Mouse (Mus musculus) intestine, embryonic 14.5 days (tissue): ENCODE data around the gene 1700017B05Rik. TPM values are rescaled to one million over a fixed set of nuclear protein-coding genes. Genes with fewer than 3 reads are reported as not detected.

ENCODE experiments used
- ATAC-seq: fragments of 200-750 bp; cut with Nextera tagmentation; replicated peaks from 2 replicates; pipeline ENCODE4 v1.8.0; 2017; ENCODE audit warnings: low read depth, moderate number of reproducible peaks, moderate TSS enrichment, moderate library complexity; ENCODE audit not compliant: low FRiP score, low TSS enrichment
- DNase-seq: peaks from one replicate; pipeline ENCODE4 v3.0.0-alpha.2; 2018; ENCODE audit warnings: low spot score
- H3K27ac ChIP-seq: fragments of 300-500 bp; sonication (generic); 2 replicates; pipeline ENCODE4 v1.5.1; 2014; ENCODE audit warnings: low read depth, mild to moderate bottlenecking, control low read depth
- H3K27me3 ChIP-seq: fragments of 300-500 bp; sonication (generic); replicated peaks from 2 replicates; pipeline ENCODE4 v1.6.1; 2014; ENCODE audit warnings: low read length, control low read depth; ENCODE audit not compliant: control insufficient read depth, insufficient read depth
- H3K36me3 ChIP-seq: fragments of 300-500 bp; sonication (generic); 2 replicates; pipeline ENCODE4 v1.6.1; 2014; ENCODE audit warnings: low read length, control low read depth; ENCODE audit not compliant: control insufficient read depth, insufficient read depth
- H3K4me1 ChIP-seq: fragments of 300-500 bp; sonication (generic); replicated peaks from 2 replicates; pipeline ENCODE4 v1.6.1; 2014; ENCODE audit warnings: low read length, control low read depth, mixed read lengths; ENCODE audit not compliant: control insufficient read depth, insufficient read depth
- H3K4me2 ChIP-seq: fragments of 300-500 bp; sonication (generic); 2 replicates; pipeline ENCODE4 v1.6.1; 2014; ENCODE audit warnings: low read length
- H3K4me3 ChIP-seq: fragments of 300-500 bp; sonication (generic); 2 replicates; pipeline ENCODE4 v1.5.1; 2014; ENCODE audit warnings: low read depth, low read length, control low read depth, mixed read lengths
- H3K9ac ChIP-seq: fragments of 300-500 bp; sonication (generic); 2 replicates; pipeline ENCODE4 v1.6.1; 2014; ENCODE audit warnings: mild to moderate bottlenecking, low read length
- H3K9me3 ChIP-seq: fragments of 300-500 bp; sonication (generic); 2 replicates; pipeline ENCODE4 v1.6.1; 2016; ENCODE audit warnings: low read length, control low read depth; ENCODE audit not compliant: control insufficient read depth
- WGBS: fragments of 180-500 bp; shearing (Covaris S2); extraction: QIAGEN DNeasy Blood & Tissue Kit; methylation state at CpG from one replicate; pipeline ENCODE4 v1.1.7; 2014; 5-methylcytosine and 5-hydroxymethylcytosine counted together
- polyA plus RNA-seq: library from polyadenylated mRNA; unstranded; fragments of >200 nt; fragmentation: Nextera tagmentation; extraction: Ambion mirVana; gene quantifications from 2 replicates; pipeline ENCODE4 v1.2.1, GENCODE M21; 2014

1700017B05Rik gene
- polyA plus RNA-seq, 1 experiment from 2014 or later: 41.2 TPM

GRCm38 (mm10) chr9:57259736-57260135 is 2.7 kb downstream of the 1700017B05Rik start:
- no peaks in the 10 kb centered on the region for H3K27me3 ChIP-seq
- 0 out of 2 replicates have a peak overlapping the region, but pooled peaks have one; percentile 18 for H3K27ac ChIP-seq
- WGBS: under 1% methylated on average over 3 of the region's 3 CpGs
- no peak for ATAC-seq
- peak; percentile 97 for DNase-seq
- peaks cover 42% of the 10 kb centered on the region for H3K36me3 ChIP-seq
- no peak overlapping the region for H3K9ac ChIP-seq
- H3K9me3 ChIP-seq: no peaks in the 10 kb centered on the region
- H3K4me2 ChIP-seq: peak overlapping the region; percentile 89
- H3K4me1 ChIP-seq: peaks cover 22% of the 10 kb centered on the region
- no peak overlapping the region for H3K4me3 ChIP-seq

- H3K4me1 ChIP-seq: peaks cover 17% of the 10 kb centered on the region
Measured at GRCm38 (mm10) chr9:57257627-57258026, 4.8 kb downstream of the 1700017B05Rik start.

GRCm38 (mm10) chr9:57256861-57257260 is 5.6 kb downstream of the 1700017B05Rik start:
- H3K4me1 ChIP-seq: peaks cover 16% of the 10 kb centered on the region
- no peak overlapping the region for H3K4me3 ChIP-seq
- DNase-seq: no peak
- no peak overlapping the region for H3K4me2 ChIP-seq
- H3K36me3 ChIP-seq: peaks cover 71% of the 10 kb centered on the region
- H3K27me3 ChIP-seq: no peaks in the 10 kb centered on the region
- H3K9ac ChIP-seq: no peak overlapping the region
- WGBS: 92% methylated on average over 11 of the region's 11 CpGs
- ATAC-seq: no peak
- no peak overlapping the region for H3K27ac ChIP-seq
- H3K9me3 ChIP-seq: no peaks in the 10 kb centered on the region

More at GRCm38 (mm10) chr9:57257627-57258026, 4.8 kb downstream of the 1700017B05Rik start:
- no peak for DNase-seq
- no peak overlapping the region for H3K4me3 ChIP-seq
- no peak for ATAC-seq
- H3K9ac ChIP-seq: no peak overlapping the region
- peaks cover 64% of the 10 kb centered on the region for H3K36me3 ChIP-seq
- no peaks in the 10 kb centered on the region for H3K27me3 ChIP-seq
- WGBS: 90% methylated on average over 9 of the region's 9 CpGs
- H3K9me3 ChIP-seq: no peaks in the 10 kb centered on the region
- no peak overlapping the region for H3K27ac ChIP-seq
- H3K4me2 ChIP-seq: no peak overlapping the region

- H3K9ac ChIP-seq: no peak overlapping the region
- ATAC-seq: no peak
- H3K4me3 ChIP-seq: no peak overlapping the region
- no peak overlapping the region for H3K4me2 ChIP-seq
- H3K36me3 ChIP-seq: peaks cover 77% of the 10 kb centered on the region
- DNase-seq: no peak
- 92% methylated on average over 20 of the region's 20 CpGs for WGBS
- H3K4me1 ChIP-seq: peaks cover 16% of the 10 kb centered on the region
- no peak overlapping the region for H3K27ac ChIP-seq
- H3K27me3 ChIP-seq: no peaks in the 10 kb centered on the region
- no peaks in the 10 kb centered on the region for H3K9me3 ChIP-seq
Measured at GRCm38 (mm10) chr9:57256309-57256708, 6.1 kb downstream of the 1700017B05Rik start.

GRCm38 (mm10) chr9:57254823-57255495 is 7.5 kb downstream of the 1700017B05Rik start:
- ATAC-seq (no peak), DNase-seq (no peak)
- 90% methylated on average over 9 of the region's 9 CpGs for WGBS
- Histone ChIP-seq H3K4me2 (no peak overlapping the region), H3K36me3 (peaks cover 89% of the 10 kb centered on the region), H3K27me3 (no peaks in the 10 kb centered on the region), H3K4me1 (peaks cover 5% of the 10 kb centered on the region; the same call in 1 of the 2 replicates), H3K27ac (no peak overlapping the region), H3K9ac (no peak overlapping the region), H3K9me3 (no peaks in the 10 kb centered on the region), H3K4me3 (no peak overlapping the region)

- WGBS: 84% methylated on average over 7 of the region's 7 CpGs
- no peak for DNase-seq
- peaks cover 89% of the 10 kb centered on the region for H3K36me3 ChIP-seq
Measured at GRCm38 (mm10) chr9:57254061-57254460, 8.4 kb downstream of the 1700017B05Rik start.

GRCm38 (mm10) chr9:57251139-57251538 is 11.3 kb downstream of the 1700017B05Rik start:
- Histone ChIP-seq H3K9ac (no peak overlapping the region), H3K9me3 (no peaks in the 10 kb centered on the region), H3K27ac (no peak overlapping the region), H3K27me3 (no peaks in the 10 kb centered on the region), H3K4me2 (no peak overlapping the region), H3K36me3 (peaks cover 60% of the 10 kb centered on the region), H3K4me3 (no peak overlapping the region), H3K4me1 (0 out of 2 replicates have a peak, but pooled peaks cover 5% of the 10 kb centered on the region)
- DNase-seq: no peak
- 82% methylated on average over 2 of the region's 2 CpGs for WGBS
- ATAC-seq: no peak

More at GRCm38 (mm10) chr9:57254061-57254460, 8.4 kb downstream of the 1700017B05Rik start:
- no peaks in the 10 kb centered on the region for H3K4me1 ChIP-seq
- H3K4me2 ChIP-seq: no peak overlapping the region
- H3K9me3 ChIP-seq: no peaks in the 10 kb centered on the region
- no peak for ATAC-seq
- no peak overlapping the region for H3K4me3 ChIP-seq
- no peaks in the 10 kb centered on the region for H3K27me3 ChIP-seq
- no peak overlapping the region for H3K9ac ChIP-seq
- H3K27ac ChIP-seq: no peak overlapping the region

GRCm38 (mm10) chr9:57250026-57250425 is 12.4 kb downstream of the 1700017B05Rik start:
- Histone ChIP-seq H3K36me3 (peaks cover 49% of the 10 kb centered on the region), H3K9me3 (no peaks in the 10 kb centered on the region), H3K4me3 (no peak overlapping the region), H3K4me1 (0 out of 2 replicates have a peak, but pooled peaks cover 5% of the 10 kb centered on the region), H3K27me3 (no peaks in the 10 kb centered on the region), H3K9ac (no peak overlapping the region), H3K4me2 (no peak overlapping the region), H3K27ac (no peak overlapping the region)
- ATAC-seq (no peak), DNase-seq (no peak)
- WGBS: 89% methylated on average over 4 of the region's 4 CpGs
